Mouse (Mus musculus) spleen, adult 18-20 months (tissue): Measurements from ENCODE around the gene D430042O09Rik.

Experiments used
- DNase-seq, 2 experiments: peaks; one replicate each; pipeline ENCODE4 v3.0.0; 2022; ENCODE audit warnings: mixed read lengths in 2 of 2

D430042O09Rik gene

GRCm38 (mm10) chr7:125815733-125816132, 108.0 kb downstream of the D430042O09Rik start:
- no peak for DNase-seq

GRCm38 (mm10) chr7:125818301-125818712, 110.6 kb downstream of the D430042O09Rik start:
- no peak for DNase-seq

GRCm38 (mm10) chr7:125820233-125820632, 112.5 kb downstream of the D430042O09Rik start:
- no peak for DNase-seq

- no peak for DNase-seq
Observed at GRCm38 (mm10) chr7:125826425-125826824, 118.7 kb downstream of the D430042O09Rik start.

- DNase-seq = no peak
Observed at GRCm38 (mm10) chr7:125826887-125827286, 119.2 kb downstream of the D430042O09Rik start.

- no peak for DNase-seq
Observed at GRCm38 (mm10) chr7:125827420-125827819, 119.7 kb downstream of the D430042O09Rik start.

- DNase-seq = no peak
Observed at GRCm38 (mm10) chr7:125828561-125828960, 120.9 kb downstream of the D430042O09Rik start.

- no peak for DNase-seq
Observed at GRCm38 (mm10) chr7:125829121-125829666, 121.5 kb downstream of the D430042O09Rik start.

- DNase-seq = no peak
Observed at GRCm38 (mm10) chr7:125832767-125833166, 125.1 kb downstream of the D430042O09Rik start.

GRCm38 (mm10) chr7:125833471-125833870, 125.8 kb downstream of the D430042O09Rik start:
- no peak for DNase-seq

GRCm38 (mm10) chr7:125838078-125838742, 130.5 kb downstream of the D430042O09Rik start:
- DNase-seq = no peak

GRCm38 (mm10) chr7:125845611-125846010, 137.9 kb downstream of the D430042O09Rik start:
- no peak for DNase-seq

- no peak for DNase-seq
Observed at GRCm38 (mm10) chr7:125846866-125847527, 139.3 kb downstream of the D430042O09Rik start.

GRCm38 (mm10) chr7:125847528-125847866, 139.8 kb downstream of the D430042O09Rik start:
- no peak for DNase-seq

GRCm38 (mm10) chr7:125859564-125859963, 151.9 kb downstream of the D430042O09Rik start:
- no peak for DNase-seq

GRCm38 (mm10) chr7:125860421-125860820, 152.7 kb downstream of the D430042O09Rik start:
- DNase-seq = no peak

- DNase-seq = no peak
Observed at GRCm38 (mm10) chr7:125864026-125864425, 156.3 kb downstream of the D430042O09Rik start.

- DNase-seq = no peak
Observed at GRCm38 (mm10) chr7:125865234-125865633, 157.5 kb downstream of the D430042O09Rik start.

- DNase-seq = no peak
Observed at GRCm38 (mm10) chr7:125868570-125868969, 160.9 kb downstream of the D430042O09Rik start.

GRCm38 (mm10) chr7:125871404-125872201, 163.9 kb downstream of the D430042O09Rik start:
- DNase-seq = no peak

- no peak for DNase-seq
Observed at GRCm38 (mm10) chr7:125872202-125872580, 164.5 kb downstream of the D430042O09Rik start.

GRCm38 (mm10) chr7:125872874-125873273, 165.2 kb downstream of the D430042O09Rik start:
- no peak for DNase-seq

GRCm38 (mm10) chr7:125873971-125874495, 166.3 kb downstream of the D430042O09Rik start:
- DNase-seq = no peak
